Mouse (Mus musculus) heart, embryonic 15.5 days (tissue): ENCODE results near the gene Rabep2. TPM values are rescaled to one million over a fixed set of nuclear protein-coding genes. Genes with fewer than 3 reads are reported as not detected.
A peak's percentile ranks its signal among the peaks of the same experiment; 100 is the strongest.
"Not testable (repeated sequence)": the region's sequence is repeated elsewhere in the genome, so short reads cannot be mapped to it uniquely, and the experiment has no call there.

ENCODE experiments used
- ATAC-seq: fragments of 200-750 bp; cut with Nextera tagmentation; replicated peaks from 2 replicates; pipeline ENCODE4 v1.8.0; 2017; ENCODE audit warnings: low read depth, moderate TSS enrichment; ENCODE audit not compliant: insufficient number of reproducible peaks, insufficient read depth, low FRiP score
- H3K27ac ChIP-seq: fragments of 300-500 bp; sonication (generic); 2 replicates; pipeline ENCODE4 v1.5.1; 2015; ENCODE audit warnings: mild to moderate bottlenecking, inconsistent platforms
- H3K27me3 ChIP-seq: fragments of 300-500 bp; sonication (generic); 2 replicates; pipeline ENCODE4 v1.6.1; 2015; ENCODE audit warnings: inconsistent platforms
- H3K36me3 ChIP-seq: fragments of 300-500 bp; sonication (generic); 2 replicates; pipeline ENCODE4 v1.6.1; 2015; ENCODE audit warnings: mild to moderate bottlenecking, inconsistent platforms
- H3K4me1 ChIP-seq: fragments of 300-500 bp; sonication (generic); replicated peaks from 2 replicates; pipeline ENCODE4 v1.6.1; 2015; ENCODE audit warnings: inconsistent platforms
- H3K4me2 ChIP-seq: fragments of 300-500 bp; sonication (generic); 2 replicates; pipeline ENCODE4 v1.6.1; 2015; ENCODE audit warnings: inconsistent platforms, mild to moderate bottlenecking, moderate library complexity
- H3K4me3 ChIP-seq: fragments of 300-500 bp; sonication (generic); 2 replicates; pipeline ENCODE4 v1.5.1; 2015; ENCODE audit warnings: mild to moderate bottlenecking, inconsistent platforms
- H3K9ac ChIP-seq: fragments of 300-500 bp; sonication (generic); 2 replicates; pipeline ENCODE4 v1.6.1; 2015; ENCODE audit warnings: mild to moderate bottlenecking, inconsistent platforms
- H3K9me3 ChIP-seq: fragments of 300-500 bp; sonication (generic); replicated peaks from 2 replicates; pipeline ENCODE4 v1.6.1; 2016; ENCODE audit warnings: inconsistent platforms
- WGBS: fragments of 180-500 bp; shearing (Covaris S2); methylation state at CpG from one replicate; pipeline ENCODE4 v1.1.7; 2015; ENCODE audit warnings: mixed read lengths; 5-methylcytosine and 5-hydroxymethylcytosine counted together
- polyA plus RNA-seq: library from polyadenylated mRNA; unstranded; fragments of >200 nt; fragmentation: Nextera tagmentation; extraction: Ambion mirVana; gene quantifications from 2 replicates; pipeline ENCODE4 v1.2.1, GENCODE M21; 2015

The Rabep2 gene
- polyA plus RNA-seq, 1 experiment from 2014 or later = 16.3 TPM

DNA sequence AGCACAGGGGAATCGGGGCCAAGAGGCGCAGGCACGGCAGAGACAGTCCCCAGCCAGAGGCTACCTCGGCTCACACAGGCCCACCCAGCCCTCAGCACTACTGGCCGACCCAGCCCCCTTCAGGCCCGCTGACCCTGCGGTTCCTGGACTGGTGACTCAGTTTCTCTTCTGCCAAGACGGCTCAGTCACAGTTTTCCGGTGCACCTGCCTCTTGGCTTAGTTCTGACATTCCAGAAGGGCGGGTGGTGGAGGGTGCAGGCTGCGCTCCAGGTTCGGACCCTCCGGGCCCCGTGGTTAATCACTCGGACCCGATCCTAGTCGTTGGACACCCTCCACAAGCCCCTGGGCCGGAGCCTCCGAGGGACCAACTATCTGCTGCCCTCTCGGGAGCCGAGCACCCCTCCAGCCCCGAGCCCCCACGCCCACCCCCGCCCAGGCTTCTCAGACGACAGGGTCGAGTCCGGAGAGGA lies 46.0 kb downstream of the Rabep2 start:
- Histone ChIP-seq H3K4me1 (peaks cover 30% of the 10 kb centered on the region), H3K4me3 (peak overlapping the region; percentile 82), H3K9me3 (no peaks in the 10 kb centered on the region), H3K27me3 (no peaks in the 10 kb centered on the region), H3K4me2 (peak overlapping the region; percentile 86), H3K36me3 (peaks cover 30% of the 10 kb centered on the region), H3K27ac (peak overlapping the region; percentile 96), H3K9ac (peak overlapping the region; percentile 90)
- ATAC-seq = peak; percentile 20
- under 1% methylated on average over 25 of the region's 27 CpGs for WGBS

DNA sequence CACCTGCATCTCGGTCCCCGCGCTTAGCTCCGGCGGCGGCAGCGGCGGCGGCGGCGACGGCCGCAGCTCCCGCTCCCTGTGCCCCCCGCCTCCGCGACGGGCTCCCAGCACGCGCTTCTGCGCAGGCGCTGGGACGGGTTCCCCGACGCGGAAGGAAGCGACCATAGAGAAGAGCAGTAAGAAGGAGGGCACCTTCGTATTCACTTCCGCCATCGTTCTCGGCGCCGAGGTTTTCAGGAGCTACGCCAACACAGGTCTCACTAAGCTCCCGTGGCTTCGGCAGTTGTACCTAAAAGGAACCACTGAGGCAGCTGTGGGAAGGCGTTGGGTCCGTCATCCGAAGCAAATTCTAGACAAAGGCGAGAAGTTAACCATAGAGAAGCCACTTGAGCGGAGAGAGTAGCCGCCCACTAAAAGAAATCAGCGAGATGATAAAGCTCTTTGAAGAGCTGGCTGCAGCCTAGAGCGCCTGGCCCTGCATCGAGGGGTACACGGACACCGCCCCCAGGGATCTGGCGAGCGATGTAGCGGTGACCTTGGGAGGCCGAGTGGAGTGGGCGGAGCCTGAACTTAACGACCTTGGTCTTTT lies 46.5 kb downstream of the Rabep2 start, which contains the start of gene Sh2b1:
TSS of gene Sh2b1 (minus strand) at position 432 of the 589 bp plus-strand sequence.
- Histone ChIP-seq H3K36me3 (peaks cover 25% of the 10 kb centered on the region), H3K4me3 (peak within 1 kb of the TSS; percentile 82), H3K4me1 (peaks cover 30% of the 10 kb centered on the region), H3K27me3 (no peaks in the 10 kb centered on the region), H3K9me3 (no peaks in the 10 kb centered on the region), H3K27ac (peak within 1 kb of the TSS; percentile 96), H3K4me2 (peak within 1 kb of the TSS; percentile 86), H3K9ac (peak within 1 kb of the TSS; percentile 90)
- under 1% methylated on average over 53 of the region's 53 CpGs for WGBS
- ATAC-seq = peak; percentile 90

- no peak overlapping the region for H3K9ac ChIP-seq
- H3K36me3 ChIP-seq = no peaks in the 10 kb centered on the region
- H3K27me3 ChIP-seq = no peaks in the 10 kb centered on the region
- 18% methylated on average over 5 of the region's 5 CpGs for WGBS
- no peak overlapping the region for H3K27ac ChIP-seq
- H3K4me3 ChIP-seq = no peak overlapping the region
- H3K4me2 ChIP-seq = no peak overlapping the region
- H3K9me3 ChIP-seq = no peaks in the 10 kb centered on the region
- H3K4me1 ChIP-seq = peaks cover 5% of the 10 kb centered on the region
- no peak for ATAC-seq
These were observed 53.1 kb downstream of the Rabep2 start for GRCm38 (mm10) chr7:126481699-126482098.

- H3K4me1 ChIP-seq = peaks cover 6% of the 10 kb centered on the region
- H3K27me3 ChIP-seq = no peaks in the 10 kb centered on the region
- H3K9ac ChIP-seq = peak overlapping the region; percentile 57
- no peaks in the 10 kb centered on the region for H3K36me3 ChIP-seq
- H3K4me2 ChIP-seq = peak overlapping the region; percentile 79
- H3K4me3 ChIP-seq = peak overlapping the region; percentile 43
- H3K27ac ChIP-seq = peak overlapping the region; percentile 85
- under 1% methylated on average over 23 of the region's 23 CpGs for WGBS
- H3K9me3 ChIP-seq = no peaks in the 10 kb centered on the region
- peak; percentile 87 for ATAC-seq
These were observed 53.9 kb downstream of the Rabep2 start for GRCm38 (mm10) chr7:126482392-126482871.

GRCm38 (mm10) chr7:126487052-126487483 lies 58.5 kb downstream of the Rabep2 start, which contains the start of gene Tufm:
Gene Tufm, plus strand, starts transcription at chr7:126487361.
- Histone ChIP-seq H3K4me2 (peak within 1 kb of the TSS; percentile 82), H3K27me3 (no peaks in the 10 kb centered on the region), H3K27ac (peak within 1 kb of the TSS; percentile 70), H3K36me3 (peaks cover 29% of the 10 kb centered on the region), H3K4me1 (peaks cover 14% of the 10 kb centered on the region), H3K4me3 (peak within 1 kb of the TSS; percentile 78), H3K9ac (peak within 1 kb of the TSS; percentile 81), H3K9me3 (no peaks in the 10 kb centered on the region)
- WGBS = under 1% methylated on average over 32 of the region's 32 CpGs
- ATAC-seq = peak; percentile 86

GRCm38 (mm10) chr7:126487617-126488385 lies 59.2 kb downstream of the Rabep2 start:
- 0 out of 2 replicates have a peak, but pooled peaks have one; percentile 2 for ATAC-seq
- peak overlapping the region; percentile 78 for H3K4me3 ChIP-seq
- 11% methylated on average over 25 of the region's 25 CpGs for WGBS
- peaks cover 37% of the 10 kb centered on the region for H3K36me3 ChIP-seq
- H3K4me1 ChIP-seq = peaks cover 11% of the 10 kb centered on the region
- H3K27ac ChIP-seq = peak overlapping the region; percentile 70
- H3K9me3 ChIP-seq, H3K27me3 ChIP-seq: not testable (repeated sequence)
- H3K9ac ChIP-seq = peak overlapping the region; percentile 81
- peak overlapping the region; percentile 82 for H3K4me2 ChIP-seq

GRCm38 (mm10) chr7:126491005-126491404 lies 62.4 kb downstream of the Rabep2 start:
- Histone ChIP-seq H3K27me3 (no peaks in the 10 kb centered on the region), H3K9ac (no peak overlapping the region), H3K4me1 (peaks cover 10% of the 10 kb centered on the region), H3K27ac (no peak overlapping the region), H3K36me3 (peaks cover 69% of the 10 kb centered on the region), H3K9me3 (no peaks in the 10 kb centered on the region), H3K4me3 (no peak overlapping the region), H3K4me2 (no peak overlapping the region)
- WGBS = 73% methylated on average over 1 of the region's 1 CpGs
- ATAC-seq = no peak

GRCm38 (mm10) chr7:126491973-126492372 lies 63.4 kb downstream of the Rabep2 start:
- H3K4me1 ChIP-seq = peaks cover 8% of the 10 kb centered on the region
- H3K36me3 ChIP-seq = peaks cover 78% of the 10 kb centered on the region
- no peak for ATAC-seq
- no peaks in the 10 kb centered on the region for H3K27me3 ChIP-seq
- no peak overlapping the region for H3K4me3 ChIP-seq
- 56% methylated on average over 11 of the region's 11 CpGs for WGBS
- H3K9ac ChIP-seq = no peak overlapping the region
- no peaks in the 10 kb centered on the region for H3K9me3 ChIP-seq
- H3K27ac ChIP-seq = no peak overlapping the region
- H3K4me2 ChIP-seq = no peak overlapping the region

DNA sequence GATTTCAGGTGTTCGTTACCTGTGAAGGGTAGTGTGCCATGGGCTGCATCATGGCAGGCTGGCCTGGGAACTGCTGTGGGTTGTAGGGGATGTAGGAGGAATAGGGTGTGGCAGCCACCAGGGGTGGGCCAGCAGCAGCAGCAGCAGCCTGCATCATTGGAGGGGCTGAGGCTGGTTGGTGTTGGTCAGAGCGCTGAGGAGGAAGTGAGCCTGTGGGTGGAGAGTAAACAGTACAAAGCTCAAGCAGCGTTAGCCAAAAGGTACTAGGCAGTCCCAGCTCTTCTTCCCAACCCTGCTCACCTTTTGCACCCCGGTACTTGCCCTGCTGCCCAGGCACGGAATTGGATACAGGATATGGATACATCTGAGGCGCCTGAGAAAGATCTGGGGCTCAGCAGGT lies 65.6 kb downstream of the Rabep2 start:
- no peaks in the 10 kb centered on the region for H3K9me3 ChIP-seq
- H3K36me3 ChIP-seq = peaks cover 96% of the 10 kb centered on the region
- no peaks in the 10 kb centered on the region for H3K4me1 ChIP-seq
- no peak overlapping the region for H3K4me2 ChIP-seq
- H3K4me3 ChIP-seq = no peak overlapping the region
- WGBS = 86% methylated on average over 6 of the region's 6 CpGs
- no peak overlapping the region for H3K27ac ChIP-seq
- ATAC-seq = no peak
- no peak overlapping the region for H3K9ac ChIP-seq
- H3K27me3 ChIP-seq = no peaks in the 10 kb centered on the region

- Histone ChIP-seq H3K27ac (no peak overlapping the region), H3K9ac (no peak overlapping the region), H3K36me3 (peaks cover 96% of the 10 kb centered on the region), H3K9me3 (no peaks in the 10 kb centered on the region), H3K4me3 (no peak overlapping the region), H3K4me1 (peaks cover 9% of the 10 kb centered on the region), H3K4me2 (no peak overlapping the region), H3K27me3 (no peaks in the 10 kb centered on the region)
- WGBS = 83% methylated on average over 5 of the region's 5 CpGs
- no peak for ATAC-seq
These were observed 67.9 kb downstream of the Rabep2 start for GRCm38 (mm10) chr7:126496475-126496874.

DNA sequence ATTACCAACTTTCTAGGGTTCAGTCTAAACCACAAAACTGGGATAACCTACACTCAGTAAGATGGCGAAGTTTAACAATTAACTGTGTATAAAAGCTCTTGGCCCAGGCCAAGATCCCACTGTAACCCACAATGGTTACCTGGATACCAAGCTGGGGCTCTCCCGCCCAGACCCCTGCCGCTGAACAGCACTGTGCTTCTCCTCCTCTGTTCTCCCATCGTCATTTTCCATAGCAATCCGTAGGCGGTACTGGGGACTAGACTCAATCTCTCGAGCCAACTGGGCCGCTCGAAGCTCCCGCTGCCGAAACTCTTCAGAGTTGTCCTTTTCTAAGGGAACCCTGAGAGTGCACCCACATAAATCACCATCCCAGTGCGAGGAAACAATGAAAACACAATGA lies 69.4 kb downstream of the Rabep2 start:
- no peak for ATAC-seq
- Histone ChIP-seq H3K4me1 (peaks cover 12% of the 10 kb centered on the region), H3K4me3 (no peak overlapping the region), H3K36me3 (peaks cover 82% of the 10 kb centered on the region), H3K27ac (no peak overlapping the region), H3K27me3 (no peaks in the 10 kb centered on the region), H3K4me2 (no peak overlapping the region), H3K9me3 (no peaks in the 10 kb centered on the region), H3K9ac (no peak overlapping the region)
- 91% methylated on average over 12 of the region's 12 CpGs for WGBS
